ENCODE assay signal across 16 mouse cellular contexts in genomic region chr14:78983104-78983503, GRCm38 (mm10).
A peak's percentile ranks its signal among the peaks of the same experiment; 100 is the strongest.
DNase-seq lines count a peak whose midpoint lies in the region; ATAC-seq and TF ChIP-seq lines count a peak whose summit lies in the region.
"Had no signal": no experiment of that assay in that cellular context is flagged by ENCODE, and none has a peak within 500 bp of the region (broad histone marks: within the 10 kb centered on the region; RNA-seq: fewer than 3 reads in every experiment).

No protein-coding gene starts in this region.

- H3K27ac ChIP-seq in heart, embryonic 13.5 days (replicated peaks): peak overlapping the region; percentile 74
- H3K27ac ChIP-seq in heart, adult 2 months: no peak overlapping the region
- H3K27ac ChIP-seq: intestine, embryonic 15.5 days; lung, embryonic 15.5 days had no signal

- 0 out of 2 replicates have a peak, but pooled peaks cover 5% of the 10 kb centered on the region for H3K36me3 ChIP-seq in heart, embryonic 13.5 days
- peaks cover 3% of the 10 kb centered on the region for H3K36me3 ChIP-seq in heart, adult 2 months (ENCODE audit: control insufficient read depth, insufficient read depth, low read length)
- H3K36me3 ChIP-seq: intestine, embryonic 15.5 days; lung, embryonic 15.5 days had no signal

- intact Hi-C loops in heart, adult 2 months (cut with DNase I): no loop called here
- intact Hi-C loops in left cerebral cortex, postnatal 25 days (cut with DNase I): no loop called here

- no peaks in the 10 kb centered on the region for H3K79me2 ChIP-seq in heart, adult 2 months (replicated peaks; ENCODE audit: control insufficient read depth, insufficient read depth, low read length)

- H3K4me1 ChIP-seq in heart, embryonic 13.5 days: peaks cover 22% of the 10 kb centered on the region
- H3K4me1 ChIP-seq in heart, adult 2 months (ENCODE audit: control insufficient read depth, insufficient read depth, low read length): peaks cover 6% of the 10 kb centered on the region; the same call in 1 of the 2 replicates
- H3K4me1 ChIP-seq: intestine, embryonic 15.5 days had no signal

- no peak for TF ChIP-seq CTCF in heart, adult 2 months (IDR thresholded peaks at IDR 0.05)

- no peak for TF ChIP-seq EP300 in heart, adult 2 months (IDR thresholded peaks at IDR 0.05; ENCODE audit: insufficient read depth, low read depth, low read length)

- 48% methylated on average over 2 of the region's 2 CpGs for WGBS in heart, embryonic 13.5 days
- 70% methylated on average over 2 of the region's 2 CpGs for WGBS in heart, adult 2 months

- no peak for DNase-seq in heart, adult 2 months
- peak; percentile 65 for DNase-seq in kidney, postnatal 10 days
- no peak for DNase-seq in kidney, adult 8-10 months
- peak; percentile 34 for DNase-seq in MN1 (ENCODE audit: low spot score)
- DNase-seq in kidney, postnatal 14 days: peak; percentile 44
- no peak for DNase-seq in left cerebral cortex, postnatal 25 days (ENCODE audit: low spot score in 2 of 2)
- DNase-seq in spleen, postnatal 4 days (ENCODE audit: low spot score in 2 of 2): no peak
- DNase-seq: cerebellum, adult 9-10 months; gastrocnemius, postnatal 25 days; layer of hippocampus, adult 9-11 months; liver; right cerebral cortex, postnatal 25 days had no signal

- TF ChIP-seq POLR2A in heart, adult 2 months (IDR thresholded peaks at IDR 0.05; ENCODE audit: insufficient read depth, low read depth, low read length): no peak

- no peaks in the 10 kb centered on the region for H3K9me3 ChIP-seq in heart, embryonic 13.5 days
- H3K9me3 ChIP-seq: intestine, embryonic 15.5 days; lung, embryonic 15.5 days; megakaryocyte, embryonic 14.5 days had no signal

- no peak overlapping the region for H3K4me3 ChIP-seq in heart, embryonic 13.5 days
- H3K4me3 ChIP-seq in heart, adult 2 months: no peak overlapping the region
- H3K4me3 ChIP-seq: intestine, embryonic 15.5 days; lung, embryonic 15.5 days; megakaryocyte, embryonic 14.5 days had no signal

- ATAC-seq in heart, embryonic 13.5 days (ENCODE audit: extremely low read depth, insufficient number of reproducible peaks, low FRiP score, low TSS enrichment): no peak
- ATAC-seq: intestine, embryonic 15.5 days had no signal

- no peak overlapping the region for H3K9ac ChIP-seq in heart, embryonic 13.5 days
- H3K9ac ChIP-seq in heart, adult 2 months (ENCODE audit: low read depth, low read length): no peak overlapping the region
- H3K9ac ChIP-seq: intestine, embryonic 15.5 days; lung, embryonic 15.5 days had no signal

- no peaks in the 10 kb centered on the region for H3K27me3 ChIP-seq in heart, embryonic 13.5 days (replicated peaks)
- H3K27me3 ChIP-seq in heart, adult 2 months (ENCODE audit: control insufficient read depth, insufficient read depth, low read length): no peaks in the 10 kb centered on the region
- H3K27me3 ChIP-seq: intestine, embryonic 15.5 days; lung, embryonic 15.5 days; megakaryocyte, embryonic 14.5 days had no signal

- no peak overlapping the region for H3K4me2 ChIP-seq in heart, embryonic 13.5 days
- H3K4me2 ChIP-seq: intestine, embryonic 15.5 days; lung, embryonic 15.5 days had no signal

Comparison
In these comparisons a context has a peak if more than half of its experiments do, and no peak if none do; other contexts are left out.
1. DNase-seq: peak in kidney, postnatal 10 days (single experiment), MN1 (single experiment) and kidney, postnatal 14 days (single experiment); none in heart, adult 2 months (0 of 2), kidney, adult 8-10 months (0 of 2), left cerebral cortex, postnatal 25 days (0 of 2) and spleen, postnatal 4 days (0 of 2).